Mouse (Mus musculus) gastrocnemius, adult 2 months (tissue): ENCODE results near the gene Ryr2. TPM values are rescaled to one million over a fixed set of nuclear protein-coding genes. Genes with fewer than 3 reads are reported as not detected.

Experiments used
- DNase-seq: peaks from one replicate; pipeline ENCODE4 v3.0.0; 2022
- H3K27ac ChIP-seq: fragments of 200-600 bp; 2 replicates; pipeline ENCODE4 v1.8.1; 2022; ENCODE audit warnings: mild to moderate bottlenecking
- H3K4me3 ChIP-seq: fragments of 200-600 bp; 2 replicates; pipeline ENCODE4 v1.8.1; 2022; ENCODE audit warnings: mild to moderate bottlenecking, moderate library complexity
- CTCF ChIP-seq: fragments of 200-600 bp; IDR thresholded peaks from 2 replicates; pipeline ENCODE4 v1.8.1; 2022; ENCODE audit warnings: antibody characterized with exemption, mild to moderate bottlenecking, moderate library complexity
- intact Hi-C: fragments of 180-260 bp; cut with DNase I; formaldehyde crosslinking; loops from one replicate; pipeline ENCODE4 v1.15.1; 2025
- total RNA-seq, 2 experiments: library from RNA; stranded (reverse); gene quantifications; 2 replicates each; pipeline ENCODE4 v1.2.3; 2021

The Ryr2 gene
- total RNA-seq, 2 experiments from 2014 or later, result 0.18 to 0.20 TPM

- Histone ChIP-seq H3K27ac (no peak overlapping the region), H3K4me3 (no peak overlapping the region)
- DNase-seq, result no peak
- intact Hi-C loops, result no loop called here
- no peak for TF ChIP-seq CTCF
These were observed 99.2 kb downstream of the Ryr2 start for GRCm38 (mm10) chr13:12007579-12007978.

GRCm38 (mm10) chr13:12001891-12002294 is 104.9 kb downstream of the Ryr2 start:
- DNase-seq, result no peak
- no peak for TF ChIP-seq CTCF
- H3K27ac ChIP-seq, result no peak overlapping the region
- intact Hi-C loops, result no loop called here
- no peak overlapping the region for H3K4me3 ChIP-seq

DNA sequence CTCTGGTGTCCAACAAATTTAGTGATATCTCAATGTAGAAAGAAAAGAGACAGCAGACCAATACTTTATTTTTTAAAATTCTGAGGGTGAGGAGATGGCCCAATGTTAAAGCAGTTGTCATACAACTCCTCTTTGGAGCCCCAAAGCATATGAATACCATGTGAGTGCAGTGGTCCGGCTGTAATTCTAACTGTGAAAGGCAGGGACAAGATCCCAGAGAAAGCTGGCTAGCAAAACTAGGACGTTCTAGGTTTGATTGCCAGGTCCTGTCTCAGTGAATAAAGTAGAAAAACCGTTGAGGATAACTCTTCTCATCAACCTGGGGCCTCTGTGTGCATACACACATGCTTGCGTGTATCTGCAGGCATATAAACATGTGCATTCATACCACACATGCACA is 106.9 kb downstream of the Ryr2 start:
- no peak for TF ChIP-seq CTCF
- Histone ChIP-seq H3K4me3 (no peak overlapping the region), H3K27ac (no peak overlapping the region)
- DNase-seq, result no peak
- intact Hi-C loops, result no loop called here

DNA sequence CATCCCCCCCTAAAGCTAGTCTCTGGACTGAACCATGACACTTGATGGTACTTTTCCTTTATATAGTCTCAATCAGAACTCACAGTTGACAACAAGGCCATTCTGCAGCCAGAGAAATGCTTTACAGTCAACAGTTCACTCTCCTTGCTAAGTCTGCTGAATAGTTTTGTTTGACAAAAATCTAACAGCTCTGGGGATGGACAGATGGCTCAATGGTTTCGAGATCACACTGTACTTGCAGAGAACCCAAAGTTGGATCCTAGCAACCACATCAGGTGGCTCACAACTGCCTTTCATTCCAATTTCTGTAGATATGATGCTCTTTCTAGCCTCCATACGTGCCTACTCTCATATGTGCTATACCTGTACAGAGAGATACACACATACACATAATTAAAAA is 109.4 kb downstream of the Ryr2 start:
- no peak overlapping the region for H3K4me3 ChIP-seq
- intact Hi-C loops, result no loop called here
- TF ChIP-seq CTCF, result no peak
- no peak for DNase-seq
- H3K27ac ChIP-seq, result no peak overlapping the region

- TF ChIP-seq CTCF, result no peak
- no peak for DNase-seq
- no peak overlapping the region for H3K4me3 ChIP-seq
- H3K27ac ChIP-seq, result no peak overlapping the region
- intact Hi-C loops, result no loop called here
These were observed 119.2 kb downstream of the Ryr2 start for GRCm38 (mm10) chr13:11987556-11987955.

GRCm38 (mm10) chr13:11985056-11985455 is 121.7 kb downstream of the Ryr2 start:
- no peak for DNase-seq
- Histone ChIP-seq H3K4me3 (no peak overlapping the region), H3K27ac (no peak overlapping the region)
- intact Hi-C loops, result no loop called here
- no peak for TF ChIP-seq CTCF

DNA sequence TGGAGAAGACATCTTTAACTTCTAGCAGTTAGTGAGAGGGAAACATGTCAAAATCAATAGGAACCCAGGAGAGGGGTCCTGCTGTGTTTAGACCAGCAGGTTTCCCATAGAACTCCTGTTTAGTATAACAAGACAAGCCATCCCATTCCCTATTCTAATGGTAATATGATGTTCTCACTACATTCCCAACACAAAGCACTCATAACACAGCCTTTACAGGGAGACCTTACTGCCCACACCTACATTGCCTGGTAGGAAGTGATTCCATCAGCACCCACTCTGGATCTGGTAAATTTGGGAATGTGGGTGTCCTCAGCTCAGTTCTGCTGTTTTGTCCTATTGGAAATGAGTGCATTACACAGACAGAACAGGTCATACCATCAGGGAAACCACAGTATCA is 127.7 kb downstream of the Ryr2 start:
- no peak overlapping the region for H3K27ac ChIP-seq
- DNase-seq, result no peak
- no peak overlapping the region for H3K4me3 ChIP-seq
- intact Hi-C loops, result no loop called here
- no peak for TF ChIP-seq CTCF

GRCm38 (mm10) chr13:11978359-11978758 is 128.4 kb downstream of the Ryr2 start:
- H3K4me3 ChIP-seq, result no peak overlapping the region
- TF ChIP-seq CTCF, result no peak
- intact Hi-C loops, result no loop called here
- DNase-seq, result no peak
- no peak overlapping the region for H3K27ac ChIP-seq

DNA sequence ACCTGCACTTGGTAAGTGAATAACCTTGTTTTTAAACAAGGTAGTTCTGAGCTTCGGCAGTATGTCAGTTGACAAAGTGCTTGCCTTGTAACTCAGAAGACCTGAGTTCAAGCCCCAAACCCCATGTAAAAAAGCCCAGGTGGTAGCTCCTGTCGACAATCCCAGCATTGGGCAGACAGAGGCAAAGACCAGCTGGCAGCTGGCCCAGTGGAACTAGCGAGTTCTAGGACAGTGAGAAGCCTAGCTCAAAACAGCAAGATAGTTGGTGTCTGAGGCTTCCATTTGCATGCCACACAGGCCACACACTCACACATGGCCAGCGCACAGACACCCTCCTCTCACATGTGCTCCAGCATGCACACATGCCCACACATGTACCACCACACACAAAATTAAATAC is 129.1 kb downstream of the Ryr2 start:
- intact Hi-C loops, result no loop called here
- Histone ChIP-seq H3K27ac (no peak overlapping the region), H3K4me3 (no peak overlapping the region)
- no peak for TF ChIP-seq CTCF
- DNase-seq, result no peak

DNA sequence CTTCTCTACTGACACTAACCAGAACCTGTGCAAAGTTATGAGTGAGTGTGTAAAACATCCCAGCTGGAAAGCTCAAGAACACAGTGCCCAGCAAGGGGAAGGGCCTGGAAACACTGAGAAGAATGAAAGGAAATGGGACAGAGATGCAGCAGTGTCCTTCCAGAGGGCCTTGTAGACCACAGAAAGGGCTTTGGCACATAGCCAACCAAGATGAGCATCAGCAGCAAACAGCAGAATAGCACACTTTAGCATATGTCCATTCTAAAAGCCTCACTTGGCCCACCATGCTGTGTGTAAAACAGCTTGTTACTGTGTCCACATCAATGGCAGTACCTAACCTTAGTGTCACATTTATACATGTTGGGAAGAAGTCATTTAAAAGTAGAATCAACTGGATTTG is 142.4 kb downstream of the Ryr2 start:
- no peak for DNase-seq
- Histone ChIP-seq H3K4me3 (no peak overlapping the region), H3K27ac (no peak overlapping the region)
- intact Hi-C loops, result no loop called here
- TF ChIP-seq CTCF, result no peak

DNA sequence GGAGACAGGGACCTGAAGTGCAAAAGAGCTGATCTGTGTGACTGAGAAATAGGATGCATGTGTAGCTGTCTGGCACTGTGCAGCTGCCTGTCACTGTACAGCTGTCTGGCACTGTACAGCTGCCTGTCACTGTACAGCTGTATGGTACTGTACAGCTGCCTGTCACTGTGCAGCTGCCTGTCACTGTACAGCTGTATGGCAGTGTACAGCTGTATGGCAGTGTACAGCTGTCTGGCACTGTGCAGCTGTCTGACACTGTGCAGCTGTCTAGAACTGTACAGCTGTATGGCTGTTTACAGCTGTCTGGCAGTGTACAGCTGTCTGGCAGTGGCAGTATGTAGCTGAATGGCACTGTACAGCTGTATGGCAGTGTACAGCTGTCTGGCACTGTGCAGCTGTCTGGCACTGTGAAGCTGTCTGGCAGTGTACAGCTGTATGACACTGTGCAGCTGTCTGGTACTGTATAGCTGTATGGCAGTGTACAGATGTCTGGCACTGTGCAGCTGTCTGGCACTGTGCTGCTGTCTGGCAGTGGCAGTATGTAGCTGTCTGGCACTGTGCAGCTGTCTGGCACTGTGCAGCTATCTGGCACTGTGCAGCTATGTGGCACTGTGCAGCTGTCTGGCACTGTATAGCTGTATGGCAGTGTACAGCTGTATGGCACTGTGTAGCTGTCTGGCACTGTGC is 147.1 kb downstream of the Ryr2 start:
- DNase-seq, result no peak
- intact Hi-C loops, result no loop called here
- no peak for TF ChIP-seq CTCF
- no peak overlapping the region for H3K4me3 ChIP-seq
- no peak overlapping the region for H3K27ac ChIP-seq

DNA sequence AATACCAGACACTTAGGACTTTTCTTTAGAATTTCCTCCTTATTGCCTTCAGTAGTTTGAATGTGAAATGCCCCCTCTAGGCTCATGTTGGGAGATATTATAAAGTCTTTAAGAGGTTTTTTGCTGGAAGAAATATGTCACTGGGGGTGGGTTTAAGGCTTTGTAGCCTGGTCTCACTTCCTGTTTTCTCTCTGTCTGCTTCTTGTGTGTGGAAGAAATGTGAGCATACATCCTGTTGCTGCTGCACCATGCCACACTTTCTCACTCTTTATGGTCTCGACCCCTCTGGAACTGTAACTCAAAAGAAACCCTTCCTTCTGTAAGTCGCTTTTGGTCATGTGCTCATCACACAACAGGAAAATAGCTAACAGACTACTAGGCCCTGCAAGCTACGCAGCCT is 147.9 kb downstream of the Ryr2 start:
- no peak for DNase-seq
- no peak for TF ChIP-seq CTCF
- H3K4me3 ChIP-seq, result no peak overlapping the region
- no peak overlapping the region for H3K27ac ChIP-seq
- intact Hi-C loops, result no loop called here

- no peak for DNase-seq
- Histone ChIP-seq H3K4me3 (no peak overlapping the region), H3K27ac (no peak overlapping the region)
- TF ChIP-seq CTCF, result no peak
- intact Hi-C loops, result no loop called here
These were observed 148.5 kb downstream of the Ryr2 start for GRCm38 (mm10) chr13:11958271-11958670.

GRCm38 (mm10) chr13:11951951-11952350 is 154.8 kb downstream of the Ryr2 start:
- Histone ChIP-seq H3K27ac (no peak overlapping the region), H3K4me3 (no peak overlapping the region)
- TF ChIP-seq CTCF, result no peak
- intact Hi-C loops, result no loop called here
- no peak for DNase-seq

DNA sequence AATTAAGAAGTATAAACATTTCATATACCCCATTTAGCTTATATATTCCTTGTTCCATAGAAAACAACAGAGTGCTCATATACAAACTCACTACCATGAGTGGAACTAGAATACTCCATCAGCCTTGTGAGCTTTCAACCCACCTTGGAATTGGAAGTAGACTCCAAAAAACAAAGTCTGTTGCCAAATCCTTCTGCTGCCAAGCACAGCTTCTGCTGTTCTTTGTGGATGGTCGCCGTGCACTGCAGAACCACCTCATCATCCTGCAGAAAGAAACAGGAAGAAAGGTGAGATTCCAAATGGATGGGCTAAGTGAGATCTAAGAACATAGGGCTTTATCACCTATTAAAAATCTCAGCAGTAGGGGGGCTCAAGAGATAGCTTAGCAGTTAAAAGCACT is 161.0 kb downstream of the Ryr2 start:
- Histone ChIP-seq H3K4me3 (no peak overlapping the region), H3K27ac (no peak overlapping the region)
- intact Hi-C loops, result no loop called here
- no peak for DNase-seq
- no peak for TF ChIP-seq CTCF
